ENCODE assay signal across 8 mouse cellular contexts in the genomic region with DNA sequence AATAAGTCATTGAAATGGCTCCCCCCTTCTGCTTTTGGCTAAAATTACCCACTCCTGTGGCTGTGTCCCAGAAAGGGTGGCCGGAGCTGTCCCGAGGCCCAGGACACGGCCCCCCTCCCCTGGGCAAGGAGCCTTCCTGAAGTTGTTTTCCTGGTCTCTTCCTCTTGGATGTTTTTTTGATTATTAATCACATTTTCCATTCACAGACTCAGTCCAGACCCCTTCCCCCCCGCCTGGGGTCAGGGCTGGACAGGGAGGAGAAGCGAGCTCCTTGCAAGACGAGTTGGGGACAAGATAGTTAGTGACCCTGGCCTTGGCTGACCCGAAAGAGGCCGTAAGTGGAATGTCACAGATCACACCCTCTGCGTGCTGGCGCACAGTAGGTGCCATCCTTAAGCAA. TPM values are rescaled to one million over a fixed set of nuclear protein-coding genes. Genes with fewer than 3 reads are reported as not detected.
DNase-seq lines count a peak whose midpoint lies in the region; ATAC-seq and TF ChIP-seq lines count a peak whose summit lies in the region.
"Not testable (repeated sequence)": the region's sequence is repeated elsewhere in the genome, so short reads cannot be mapped to it uniquely, and the experiment has no call there.

Gene Il11ra1 (plus strand): TSS at position 207 of the 400 bp plus-strand sequence.

- not testable (repeated sequence) for H3K27ac ChIP-seq in embryonic facial prominence, embryonic 13.5 days; kidney, postnatal 0 days; limb, embryonic 12.5 days; stomach, embryonic 14.5 days (ENCODE audit: low read length)

- not testable (repeated sequence) for H3K27me3 ChIP-seq in embryonic facial prominence, embryonic 13.5 days; kidney, postnatal 0 days (ENCODE audit: insufficient read depth, low read length); stomach, embryonic 14.5 days (ENCODE audit: control insufficient read depth, insufficient read depth, low read length)
- H3K27me3 ChIP-seq in limb, embryonic 12.5 days, result peaks cover 34% of the 10 kb centered on the region

- not testable (repeated sequence) for H3K9ac ChIP-seq in embryonic facial prominence, embryonic 13.5 days; kidney, postnatal 0 days (ENCODE audit: low read depth, low read length); limb, embryonic 12.5 days (replicated peaks); stomach, embryonic 14.5 days (replicated peaks; ENCODE audit: low read depth, low read length)

- not testable (repeated sequence) for H3K36me3 ChIP-seq in embryonic facial prominence, embryonic 13.5 days; kidney, postnatal 0 days (ENCODE audit: insufficient read depth, low read length); limb, embryonic 12.5 days; stomach, embryonic 14.5 days (ENCODE audit: control insufficient read depth, insufficient read depth, low read length)

- not testable (repeated sequence) for H3K4me3 ChIP-seq in embryonic facial prominence, embryonic 13.5 days; kidney, postnatal 0 days (replicated peaks; ENCODE audit: low read depth, low read length); limb, embryonic 12.5 days (replicated peaks); stomach, embryonic 14.5 days (ENCODE audit: low read depth, low read length)

- ATAC-seq in embryonic facial prominence, embryonic 13.5 days (ENCODE audit: insufficient number of reproducible peaks, insufficient read depth, low FRiP score, low TSS enrichment, low read depth); kidney, postnatal 0 days (replicated peaks; ENCODE audit: low FRiP score, low read depth); limb, embryonic 12.5 days (ENCODE audit: insufficient number of reproducible peaks, insufficient read depth, low FRiP score, low TSS enrichment, low read depth); megakaryocyte progenitor cell, adult 5-6 weeks (replicated peaks; ENCODE audit: poor library complexity); stomach, embryonic 14.5 days (ENCODE audit: insufficient number of reproducible peaks, insufficient read depth, low FRiP score, low read depth): not testable (repeated sequence)

- 77% methylated on average over 10 of the region's 10 CpGs for WGBS in embryonic facial prominence, embryonic 13.5 days
- 89% methylated on average over 8 of the region's 10 CpGs for WGBS in kidney, postnatal 0 days
- WGBS in limb, embryonic 12.5 days, result 75% methylated on average over 10 of the region's 10 CpGs
- 69% methylated on average over 10 of the region's 10 CpGs for WGBS in stomach, embryonic 14.5 days

- DNase-seq in adrenal gland, adult 8-10 months; gastrocnemius, postnatal 36 days; heart, postnatal 36 days; kidney, postnatal 0 days (ENCODE audit: low spot score): not testable (repeated sequence)

- not testable (repeated sequence) for H3K9me3 ChIP-seq in embryonic facial prominence, embryonic 13.5 days; kidney, postnatal 0 days (replicated peaks; ENCODE audit: low read length); limb, embryonic 12.5 days; stomach, embryonic 14.5 days (ENCODE audit: control insufficient read depth, low read depth, low read length)

- H3K4me1 ChIP-seq in embryonic facial prominence, embryonic 13.5 days, result peaks cover 11% of the 10 kb centered on the region
- not testable (repeated sequence) for H3K4me1 ChIP-seq in kidney, postnatal 0 days (replicated peaks; ENCODE audit: insufficient read depth, low read length); stomach, embryonic 14.5 days (ENCODE audit: control insufficient read depth, insufficient read depth, low read length)
- H3K4me1 ChIP-seq in limb, embryonic 12.5 days (replicated peaks), result peaks cover 11% of the 10 kb centered on the region

- TF ChIP-seq CTCF in kidney, postnatal 0 days (IDR thresholded peaks at IDR 0.05; ENCODE audit: low read depth), result not testable (repeated sequence)

- intact Hi-C loops in gastrocnemius, postnatal 36 days (cut with DNase I); heart, postnatal 36 days (cut with DNase I): not testable (repeated sequence)

- H3K4me2 ChIP-seq in embryonic facial prominence, embryonic 13.5 days, result peak within 1 kb of the TSS; percentile 40
- H3K4me2 ChIP-seq in kidney, postnatal 0 days (ENCODE audit: low read length); stomach, embryonic 14.5 days (replicated peaks; ENCODE audit: low read depth, low read length): not testable (repeated sequence)
- peak within 1 kb of the TSS; percentile 42; the same call in 1 of the 2 replicates for H3K4me2 ChIP-seq in limb, embryonic 12.5 days

RNA-seq across cellular contexts. Expression of gene Il11ra1, which starts in this region (rescaled TPM):
- 100 to 1,000 TPM in 2 of 4 experiments, 10 to 100 TPM in 2; 81.8 to 130 (median 112) TPM for total RNA-seq in adrenal gland, adult 8-10 months (2022)
- polyA plus RNA-seq in embryonic facial prominence, embryonic 13.5 days (2015; fragmentation: Nextera tagmentation; extraction: Ambion mirVana), result 427 and 512 TPM in 2 replicates
- 10 to 100 TPM; 30.8 to 41.2 TPM for total RNA-seq in gastrocnemius, postnatal 36 days (2021)
- 10 to 100 TPM; 85.5 to 91.8 TPM for total RNA-seq in heart, postnatal 36 days (2021)
- polyA plus RNA-seq in kidney, postnatal 0 days (2015; fragmentation: Nextera tagmentation; extraction: Ambion mirVana), result 157 and 159 TPM in 2 replicates
- 296 and 302 TPM in 2 replicates for polyA plus RNA-seq in limb, embryonic 12.5 days (2016; fragmentation: Nextera tagmentation; extraction: Ambion mirVana)
- total RNA-seq in megakaryocyte progenitor cell, adult 5-6 weeks (2015), result 28.2 and 46.9 TPM in 2 replicates
- 132 and 149 TPM in 2 replicates for total RNA-seq in megakaryocyte progenitor cell, adult 5-6 weeks (2017)
- polyA plus RNA-seq in stomach, embryonic 14.5 days (2014; fragmentation: Nextera tagmentation; extraction: Ambion mirVana), result 162 TPM in 2 replicates
